Mouse (Mus musculus) small intestine, adult 2 months (tissue): ENCODE data around the gene Ero1lb. TPM values are rescaled to one million over a fixed set of nuclear protein-coding genes. Genes with fewer than 3 reads are reported as not detected.

Experiments used
- H3K27ac ChIP-seq: fragments of 200-500 bp; 2 replicates; pipeline ENCODE4 v1.5.1; 2012; ENCODE audit warnings: low read depth, low read length, control low read depth, inconsistent platforms; ENCODE audit not compliant: insufficient read depth
- H3K27me3 ChIP-seq: fragments of 200-500 bp; 2 replicates; pipeline ENCODE4 v1.6.1; 2012; ENCODE audit warnings: mild to moderate bottlenecking, moderate library complexity, low read length, inconsistent platforms; ENCODE audit not compliant: control insufficient read depth, insufficient read depth
- H3K36me3 ChIP-seq: fragments of 200-500 bp; 2 replicates; pipeline ENCODE4 v1.6.1; 2012; ENCODE audit warnings: mild to moderate bottlenecking, low read length, control low read depth, inconsistent platforms; ENCODE audit not compliant: control insufficient read depth, insufficient read depth
- H3K4me1 ChIP-seq: fragments of 200-500 bp; 2 replicates; pipeline ENCODE4 v1.6.1; 2012; ENCODE audit warnings: low read length, inconsistent platforms, mixed read lengths; ENCODE audit not compliant: control insufficient read depth, insufficient read depth, insufficient read length
- H3K4me3 ChIP-seq: fragments of 200-500 bp; 2 replicates; pipeline ENCODE4 v1.5.1; 2012; ENCODE audit warnings: low read depth, mild to moderate bottlenecking, control low read depth, inconsistent platforms, low read length, moderate library complexity
- CTCF ChIP-seq: fragments of 200-500 bp; IDR thresholded peaks from 2 replicates; pipeline ENCODE4 v1.5.1; 2012; ENCODE audit warnings: low read depth, mild to moderate bottlenecking, control low read depth, inconsistent platforms, low read length, moderate library complexity, mixed read lengths; ENCODE audit not compliant: insufficient replicate concordance, insufficient read length; ENCODE audit errors: extremely low read depth
- POLR2A ChIP-seq: fragments of 200-500 bp; IDR thresholded peaks from 2 replicates; pipeline ENCODE4 v1.6.1; 2012; ENCODE audit warnings: low read depth, mild to moderate bottlenecking, control low read depth, inconsistent platforms, low read length, moderate library complexity
- WGBS: fragments of 180-500 bp; shearing (Covaris S2); methylation state at CpG from one replicate; pipeline ENCODE4 v1.1.7; 2018; 5-methylcytosine and 5-hydroxymethylcytosine counted together
- polyA plus RNA-seq: library from polyadenylated mRNA; depleted of rRNA; stranded (reverse); fragments of >200 nt; gene quantifications from 2 replicates; pipeline ENCODE4 v1.2.3, GENCODE M21; 2012; rRNA removed

Ero1lb gene
- 5.2 and 12.5 TPM in 2 replicates for polyA plus RNA-seq

DNA sequence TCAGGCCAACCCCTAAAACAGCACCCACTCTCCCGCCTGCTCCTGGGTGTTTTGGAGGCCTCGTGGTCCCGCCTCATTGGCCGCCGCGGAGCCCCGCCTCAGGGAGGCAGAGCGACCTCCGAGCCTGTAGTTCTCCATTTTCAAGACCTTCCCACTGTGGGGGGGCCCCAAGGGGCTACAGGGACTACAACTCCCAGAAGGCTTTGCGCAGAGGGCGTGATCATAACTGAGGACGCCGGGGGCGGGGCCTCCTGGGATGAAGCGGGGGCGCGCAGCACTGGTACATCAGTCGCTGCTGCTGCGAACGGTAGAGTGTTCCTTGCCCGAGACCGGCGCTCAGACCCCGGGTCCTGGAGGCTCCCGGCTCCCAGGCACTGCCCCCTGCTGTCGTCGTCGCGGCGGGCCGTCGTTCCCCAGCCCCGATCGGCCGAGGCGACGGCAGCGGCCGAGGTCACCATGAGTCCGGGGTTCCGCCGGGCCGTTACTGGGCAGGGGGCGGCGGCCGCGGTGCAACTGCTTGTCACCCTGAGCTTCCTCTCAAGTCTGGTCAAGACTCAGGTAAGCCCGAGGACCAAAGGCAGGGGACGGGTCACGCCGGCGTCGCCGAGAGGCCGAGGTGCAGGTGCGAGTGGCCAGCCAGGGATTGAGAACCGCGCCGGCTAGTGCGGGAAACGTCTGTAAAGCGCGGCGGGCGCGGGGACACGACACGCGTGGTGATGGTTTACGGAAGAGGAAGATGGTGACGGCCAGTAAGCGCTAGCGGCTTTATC, at the start of gene Ero1lb:
Gene Ero1lb, plus strand, starts transcription at position 254 of the 770 bp plus-strand sequence.
- H3K4me3 ChIP-seq: peak within 1 kb of the TSS; percentile 89
- WGBS: under 1% methylated on average over 73 of the region's 73 CpGs
- no peaks in the 10 kb centered on the region for H3K27me3 ChIP-seq
- no peaks in the 10 kb centered on the region for H3K36me3 ChIP-seq
- no peak for TF ChIP-seq CTCF
- TF ChIP-seq POLR2A: peak; percentile 72; the same call in 1 of the 2 replicates
- no peaks in the 10 kb centered on the region; the same call in 1 of the 2 replicates for H3K4me1 ChIP-seq
- H3K27ac ChIP-seq: no peak within 1 kb of the TSS

DNA sequence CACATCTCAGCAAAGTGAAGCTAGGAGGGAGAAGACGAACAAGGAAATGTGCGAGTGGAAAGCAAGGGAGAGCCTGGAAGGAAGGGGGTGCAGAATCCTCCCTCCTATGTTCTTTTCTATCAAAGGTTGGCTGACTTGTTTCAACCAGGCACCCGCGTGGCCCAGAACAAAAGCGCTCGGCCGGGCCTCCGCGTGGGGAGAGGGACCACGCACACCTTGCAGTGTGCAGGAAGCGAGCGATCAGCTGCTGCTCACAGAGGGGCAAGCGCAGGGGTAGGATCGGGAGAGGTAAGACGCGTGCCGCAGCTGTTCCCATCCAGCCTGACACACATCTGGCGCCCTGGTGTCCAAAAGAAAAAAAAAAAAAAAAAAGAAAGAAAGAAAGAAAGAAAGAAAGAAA, 46.3 kb upstream of the Ero1lb start:
- TF ChIP-seq POLR2A (no peak), CTCF (no peak)
- no peak overlapping the region for H3K27ac ChIP-seq
- no peaks in the 10 kb centered on the region for H3K36me3 ChIP-seq
- H3K4me3 ChIP-seq: peak overlapping the region; percentile 82
- WGBS: 4% methylated on average over 18 of the region's 18 CpGs
- H3K27me3 ChIP-seq: no peaks in the 10 kb centered on the region
- peaks cover 5% of the 10 kb centered on the region; the same call in 1 of the 2 replicates for H3K4me1 ChIP-seq

DNA sequence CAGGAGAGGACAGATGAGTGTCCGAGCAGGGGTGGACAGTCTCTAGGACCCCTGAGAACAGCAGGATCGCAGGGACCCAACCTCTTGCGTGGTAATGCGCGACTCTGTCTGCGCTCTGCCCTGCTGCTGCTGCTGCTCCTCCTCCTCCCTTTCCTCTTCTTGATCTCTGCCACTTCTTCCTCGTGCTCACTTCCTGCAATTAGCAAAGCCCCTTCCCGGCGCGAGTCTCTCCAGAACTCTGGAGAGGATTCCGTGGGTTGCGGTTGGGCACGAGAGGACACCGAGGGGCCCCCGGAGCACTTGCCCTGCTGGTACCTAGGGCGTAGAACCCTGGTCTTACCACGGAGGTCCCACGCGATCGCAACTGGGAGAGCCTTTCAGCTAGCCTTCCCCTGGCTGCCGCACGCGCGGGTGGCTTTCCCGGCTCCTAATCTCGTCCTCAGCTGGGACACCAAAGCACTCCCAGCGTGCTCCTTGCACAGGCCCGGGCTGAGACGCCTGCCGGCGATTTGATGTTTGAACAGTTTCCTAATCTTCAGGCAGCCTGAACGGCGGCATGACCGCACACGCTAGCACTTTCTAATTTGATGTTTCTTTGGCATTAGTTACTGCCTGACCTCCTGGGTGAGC, 45.6 kb upstream of the Ero1lb start, which contains the start of gene Edaradd:
Gene Edaradd, minus strand, starts transcription at position 484 of the 630 bp plus-strand sequence.
- peak; percentile 36; the same call in 1 of the 2 replicates for TF ChIP-seq CTCF
- no peak for TF ChIP-seq POLR2A
- H3K4me1 ChIP-seq: peaks cover 5% of the 10 kb centered on the region; the same call in 1 of the 2 replicates
- peak within 1 kb of the TSS; percentile 41 for H3K27ac ChIP-seq
- WGBS: under 1% methylated on average over 35 of the region's 35 CpGs
- H3K4me3 ChIP-seq: peak within 1 kb of the TSS; percentile 82
- no peaks in the 10 kb centered on the region for H3K36me3 ChIP-seq
- H3K27me3 ChIP-seq: no peaks in the 10 kb centered on the region

DNA sequence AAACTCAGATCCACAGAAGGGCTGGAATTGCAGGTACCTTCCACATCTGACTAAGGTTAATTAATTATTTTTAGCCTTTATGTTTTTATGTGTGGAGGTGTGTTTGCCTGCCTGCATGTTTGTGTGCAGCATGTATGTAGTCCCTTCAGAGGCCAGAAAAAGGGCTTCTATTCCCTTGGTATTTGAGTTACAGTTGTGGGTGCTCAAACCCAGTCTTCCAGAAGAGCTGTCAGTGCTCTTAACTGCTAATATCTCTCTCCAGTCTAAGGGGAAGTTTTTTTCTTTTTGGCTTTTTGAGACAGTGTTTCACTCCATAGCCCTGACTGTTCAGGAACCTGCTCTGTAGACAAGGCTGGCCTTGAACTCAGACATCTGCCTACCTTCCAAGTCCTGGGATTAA, 43.3 kb upstream of the Ero1lb start:
- Histone ChIP-seq H3K27me3 (no peaks in the 10 kb centered on the region), H3K27ac (no peak overlapping the region), H3K36me3 (no peaks in the 10 kb centered on the region), H3K4me3 (no peak overlapping the region), H3K4me1 (peaks cover 14% of the 10 kb centered on the region)
- no peak for TF ChIP-seq POLR2A
- no peak for TF ChIP-seq CTCF

DNA sequence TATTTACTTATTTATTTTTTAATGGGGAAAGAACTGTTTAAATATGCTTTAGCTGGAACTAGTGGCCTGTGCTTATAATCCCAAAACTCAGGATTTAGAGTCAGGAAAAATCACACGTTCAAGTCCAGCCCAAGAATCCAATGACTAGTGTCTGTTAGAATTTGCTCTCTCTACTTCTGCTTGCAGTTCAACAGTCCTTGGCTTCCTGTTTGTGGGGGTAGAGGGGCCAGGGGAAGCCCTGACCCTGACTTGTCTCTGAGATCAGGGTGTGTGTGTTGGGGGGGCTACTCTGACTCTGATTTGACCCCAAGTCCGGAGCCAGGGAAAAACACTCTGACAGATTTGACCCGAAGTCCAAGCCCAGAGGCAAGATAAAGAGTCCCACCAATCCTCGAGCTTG, 40.0 kb upstream of the Ero1lb start:
- Histone ChIP-seq H3K27me3 (no peaks in the 10 kb centered on the region), H3K36me3 (no peaks in the 10 kb centered on the region), H3K27ac (no peak overlapping the region; the same call in 1 of the 2 replicates), H3K4me3 (no peak overlapping the region), H3K4me1 (peaks cover 14% of the 10 kb centered on the region; the same call in 1 of the 2 replicates)
- TF ChIP-seq POLR2A: no peak
- TF ChIP-seq CTCF: no peak
- WGBS: 65% methylated on average over 4 of the region's 4 CpGs

DNA sequence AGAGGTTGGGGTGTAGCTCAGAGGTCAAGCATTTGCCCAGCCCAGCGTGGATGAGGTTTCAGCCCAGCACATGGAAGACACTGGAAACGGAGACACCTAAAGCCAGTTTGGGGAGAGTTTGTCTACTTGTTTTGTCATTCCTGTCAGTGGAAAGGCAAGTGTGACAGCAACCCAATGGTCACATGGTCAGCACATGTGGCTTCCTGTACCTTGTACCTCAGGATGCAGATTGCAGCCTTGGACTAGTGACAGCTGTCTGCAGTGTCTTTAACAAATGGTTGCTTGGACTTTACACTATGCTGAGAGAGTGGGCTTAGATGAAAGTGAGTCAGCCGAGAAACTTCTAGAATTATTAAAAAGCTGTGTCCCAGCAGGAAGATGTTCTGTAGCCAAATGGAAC, 31.0 kb upstream of the Ero1lb start:
- WGBS: 49% methylated on average over 3 of the region's 3 CpGs

DNA sequence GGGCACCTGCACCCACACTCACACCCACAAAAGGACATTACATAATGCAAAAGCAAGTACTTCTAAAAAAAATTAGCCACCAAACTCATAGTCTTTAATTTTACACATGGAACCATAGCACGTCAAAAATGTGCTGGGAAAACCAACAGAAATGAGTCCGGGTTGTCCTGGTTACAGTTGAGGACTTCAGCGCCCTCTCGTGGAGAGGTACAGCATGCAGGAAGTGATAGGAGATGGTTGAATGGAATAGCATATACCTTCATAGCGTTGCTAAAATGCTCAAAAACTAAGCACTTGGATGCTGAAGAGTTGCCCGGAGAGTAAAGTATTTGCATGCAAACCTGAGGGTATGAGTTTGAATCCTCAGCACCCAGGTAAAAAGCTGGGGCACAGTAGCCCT, 27.7 kb upstream of the Ero1lb start:
- no peak for TF ChIP-seq POLR2A
- TF ChIP-seq CTCF: peak; percentile 39; the same call in 1 of the 2 replicates
- Histone ChIP-seq H3K36me3 (no peaks in the 10 kb centered on the region), H3K27ac (no peak overlapping the region), H3K27me3 (no peaks in the 10 kb centered on the region; the same call in 1 of the 2 replicates), H3K4me3 (no peak overlapping the region), H3K4me1 (peaks cover 9% of the 10 kb centered on the region; the same call in 1 of the 2 replicates)
- 57% methylated on average over 6 of the region's 6 CpGs for WGBS

More for the DNA sequence above, 31.0 kb upstream of the Ero1lb start:
- H3K36me3 ChIP-seq: no peaks in the 10 kb centered on the region
- H3K27ac ChIP-seq: peak overlapping the region; percentile 24; the same call in 1 of the 2 replicates
- no peak overlapping the region for H3K4me3 ChIP-seq
- no peaks in the 10 kb centered on the region; the same call in 1 of the 2 replicates for H3K27me3 ChIP-seq
- peaks cover 6% of the 10 kb centered on the region; the same call in 1 of the 2 replicates for H3K4me1 ChIP-seq
- TF ChIP-seq CTCF: no peak
- TF ChIP-seq POLR2A: no peak
